Mouse (Mus musculus) neural tube, embryonic 15.5 days (tissue): ENCODE measurements around the gene Shcbp1l. TPM values are rescaled to one million over a fixed set of nuclear protein-coding genes. Genes with fewer than 3 reads are reported as not detected.
"Not testable (repeated sequence)": the region's sequence is repeated elsewhere in the genome, so short reads cannot be mapped to it uniquely, and the experiment has no call there.

ENCODE experiments used
- ATAC-seq: fragments of 200-750 bp; cut with Nextera tagmentation; 2 replicates; pipeline ENCODE4 v1.8.0; 2017; ENCODE audit warnings: mild to moderate bottlenecking, moderate TSS enrichment, moderate library complexity; ENCODE audit not compliant: low FRiP score
- H3K27ac ChIP-seq: fragments of 300-500 bp; sonication (generic); replicated peaks from 2 replicates; pipeline ENCODE4 v1.5.1; 2015; ENCODE audit warnings: mild to moderate bottlenecking, inconsistent platforms
- H3K27me3 ChIP-seq: fragments of 300-500 bp; sonication (generic); replicated peaks from 2 replicates; pipeline ENCODE4 v1.6.1; 2015; ENCODE audit warnings: inconsistent platforms
- H3K36me3 ChIP-seq: fragments of 300-500 bp; sonication (generic); 2 replicates; pipeline ENCODE4 v1.6.1; 2015; ENCODE audit warnings: inconsistent platforms
- H3K4me1 ChIP-seq: fragments of 300-500 bp; sonication (generic); 2 replicates; pipeline ENCODE4 v1.6.1; 2015; ENCODE audit warnings: inconsistent platforms
- H3K4me2 ChIP-seq: fragments of 300-500 bp; sonication (generic); 2 replicates; pipeline ENCODE4 v1.6.1; 2015; ENCODE audit warnings: inconsistent platforms, mild to moderate bottlenecking, moderate library complexity
- H3K4me3 ChIP-seq: fragments of 300-500 bp; sonication (generic); replicated peaks from 2 replicates; pipeline ENCODE4 v1.5.1; 2015; ENCODE audit warnings: mild to moderate bottlenecking, inconsistent platforms
- H3K9ac ChIP-seq: fragments of 300-500 bp; sonication (generic); replicated peaks from 2 replicates; pipeline ENCODE4 v1.6.1; 2015; ENCODE audit warnings: mild to moderate bottlenecking, inconsistent platforms
- H3K9me3 ChIP-seq: fragments of 300-500 bp; sonication (generic); replicated peaks from 2 replicates; pipeline ENCODE4 v1.6.1; 2016; ENCODE audit warnings: inconsistent platforms
- WGBS: fragments of 180-500 bp; shearing (Covaris S2); methylation state at CpG from one replicate; pipeline ENCODE4 v1.1.7; 2015; ENCODE audit warnings: mixed read lengths; 5-methylcytosine and 5-hydroxymethylcytosine counted together
- polyA plus RNA-seq: library from polyadenylated mRNA; unstranded; fragments of >200 nt; fragmentation: Nextera tagmentation; extraction: Ambion mirVana; gene quantifications from 2 replicates; pipeline ENCODE4 v1.2.1, GENCODE M21; 2015

Shcbp1l gene
- 0.43 and 0.75 TPM in 2 replicates for polyA plus RNA-seq

- H3K9ac ChIP-seq = peak within 1 kb of the TSS; percentile 56
- WGBS = 3% methylated on average over 58 of the region's 60 CpGs
- ATAC-seq = peak; percentile 94
- H3K27me3 ChIP-seq = no peaks in the 10 kb centered on the region
- H3K36me3 ChIP-seq = no peaks in the 10 kb centered on the region
- peak within 1 kb of the TSS; percentile 96 for H3K4me2 ChIP-seq
- H3K9me3 ChIP-seq = no peaks in the 10 kb centered on the region
- H3K4me3 ChIP-seq = peak within 1 kb of the TSS; percentile 60
- peaks cover 17% of the 10 kb centered on the region for H3K4me1 ChIP-seq
- H3K27ac ChIP-seq = 0 out of 2 replicates have a peak within 1 kb of the TSS, but pooled peaks have one; percentile 0
Measured at GRCm38 (mm10) chr1:153424770-153425584, at the start of gene Shcbp1l. TSS of gene Shcbp1l (plus strand) at chr1:153425162.

GRCm38 (mm10) chr1:153376446-153376845 is 48.5 kb upstream of the Shcbp1l start:
- ATAC-seq = no peak
- Histone ChIP-seq H3K9me3 (no peaks in the 10 kb centered on the region), H3K4me1 (no peaks in the 10 kb centered on the region), H3K4me3 (no peak overlapping the region), H3K36me3 (no peaks in the 10 kb centered on the region), H3K27me3 (no peaks in the 10 kb centered on the region), H3K27ac (no peak overlapping the region), H3K4me2 (no peak overlapping the region), H3K9ac (no peak overlapping the region)
- WGBS = 26% methylated on average over 6 of the region's 6 CpGs

DNA sequence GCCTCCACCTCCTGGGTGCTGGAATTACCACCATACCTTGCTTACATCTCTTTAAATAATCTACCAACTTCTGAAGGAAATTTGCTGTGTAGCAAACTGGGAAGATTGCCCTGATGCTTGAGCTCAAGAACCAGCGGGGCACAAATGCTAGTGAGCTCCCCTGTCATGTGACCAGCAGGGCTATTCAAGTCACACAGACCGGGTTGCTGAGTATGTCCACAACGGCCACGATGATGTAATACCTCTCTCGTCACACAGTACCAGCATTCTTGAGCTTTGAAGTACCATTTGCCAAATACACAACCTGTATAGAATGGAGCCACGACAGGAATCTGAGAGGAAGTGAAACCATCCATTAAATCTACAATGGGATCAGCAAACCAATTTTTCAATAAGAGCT is 46.4 kb upstream of the Shcbp1l start:
- Histone ChIP-seq H3K4me3 (no peak overlapping the region), H3K27ac (no peak overlapping the region), H3K4me1 (no peaks in the 10 kb centered on the region), H3K9me3 (no peaks in the 10 kb centered on the region), H3K36me3 (no peaks in the 10 kb centered on the region), H3K9ac (no peak overlapping the region), H3K4me2 (no peak overlapping the region), H3K27me3 (no peaks in the 10 kb centered on the region)
- WGBS = 67% methylated on average over 6 of the region's 6 CpGs
- ATAC-seq = no peak

DNA sequence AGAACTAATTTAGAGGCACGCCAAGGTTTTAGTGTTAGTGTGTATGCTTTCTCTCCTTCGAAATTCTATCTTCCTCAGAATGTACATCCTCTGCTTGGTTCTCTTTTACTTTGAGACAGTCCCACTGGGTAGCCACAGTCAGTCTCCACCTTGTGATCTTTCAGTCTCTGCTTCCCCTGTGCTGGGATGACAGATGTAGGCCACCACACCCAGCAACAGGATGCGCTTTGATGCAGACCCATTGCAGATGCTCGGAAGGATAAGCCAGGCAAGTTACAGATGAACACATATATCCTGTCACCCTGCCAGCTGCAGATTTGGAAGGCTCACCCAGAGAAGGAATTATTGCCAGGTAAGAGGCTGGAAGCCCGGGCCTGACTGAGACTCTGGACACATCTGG is 45.1 kb upstream of the Shcbp1l start:
- no peaks in the 10 kb centered on the region for H3K27me3 ChIP-seq
- H3K36me3 ChIP-seq = no peaks in the 10 kb centered on the region
- H3K27ac ChIP-seq = no peak overlapping the region
- no peaks in the 10 kb centered on the region for H3K4me1 ChIP-seq
- no peaks in the 10 kb centered on the region for H3K9me3 ChIP-seq
- no peak overlapping the region for H3K9ac ChIP-seq
- no peak for ATAC-seq
- 87% methylated on average over 5 of the region's 5 CpGs for WGBS
- H3K4me3 ChIP-seq = no peak overlapping the region
- H3K4me2 ChIP-seq = no peak overlapping the region

GRCm38 (mm10) chr1:153380746-153381282 is 44.1 kb upstream of the Shcbp1l start:
- Histone ChIP-seq H3K27ac (no peak overlapping the region), H3K9me3 (no peaks in the 10 kb centered on the region), H3K9ac (no peak overlapping the region), H3K4me2 (no peak overlapping the region), H3K27me3 (no peaks in the 10 kb centered on the region), H3K36me3 (no peaks in the 10 kb centered on the region), H3K4me1 (no peaks in the 10 kb centered on the region), H3K4me3 (no peak overlapping the region)
- WGBS = 92% methylated on average over 9 of the region's 9 CpGs
- ATAC-seq = no peak

- H3K36me3 ChIP-seq = no peaks in the 10 kb centered on the region
- no peak overlapping the region for H3K27ac ChIP-seq
- no peak overlapping the region for H3K4me3 ChIP-seq
- H3K27me3 ChIP-seq = no peaks in the 10 kb centered on the region
- H3K9me3 ChIP-seq = no peaks in the 10 kb centered on the region
- no peak for ATAC-seq
- peaks cover 3% of the 10 kb centered on the region; the same call in 1 of the 2 replicates for H3K4me1 ChIP-seq
- WGBS = 73% methylated on average over 6 of the region's 6 CpGs
- H3K9ac ChIP-seq = no peak overlapping the region
- no peak overlapping the region for H3K4me2 ChIP-seq
Measured at GRCm38 (mm10) chr1:153385081-153385480, 39.9 kb upstream of the Shcbp1l start.

DNA sequence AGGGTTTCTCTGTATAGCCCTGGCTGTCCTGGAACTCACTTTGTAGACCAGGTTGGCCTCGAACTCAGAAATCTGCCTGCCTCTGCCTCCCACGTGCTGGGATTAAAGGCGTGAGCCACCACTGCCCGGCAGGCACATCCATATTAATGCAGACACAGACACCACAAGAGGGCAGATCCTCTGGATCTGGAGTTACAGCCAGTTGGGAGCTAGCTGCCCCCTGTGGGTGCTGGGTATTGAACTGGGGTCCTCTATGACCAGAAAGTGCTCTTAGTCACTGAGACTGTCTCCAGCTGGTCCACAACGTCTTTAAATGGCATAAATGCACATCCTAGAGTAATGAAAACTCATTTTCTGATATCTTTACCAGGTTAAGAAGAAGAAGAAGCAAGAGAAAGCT is 39.3 kb upstream of the Shcbp1l start:
- not testable (repeated sequence) for H3K4me3 ChIP-seq, H3K4me1 ChIP-seq
- WGBS = 91% methylated on average over 5 of the region's 5 CpGs

DNA sequence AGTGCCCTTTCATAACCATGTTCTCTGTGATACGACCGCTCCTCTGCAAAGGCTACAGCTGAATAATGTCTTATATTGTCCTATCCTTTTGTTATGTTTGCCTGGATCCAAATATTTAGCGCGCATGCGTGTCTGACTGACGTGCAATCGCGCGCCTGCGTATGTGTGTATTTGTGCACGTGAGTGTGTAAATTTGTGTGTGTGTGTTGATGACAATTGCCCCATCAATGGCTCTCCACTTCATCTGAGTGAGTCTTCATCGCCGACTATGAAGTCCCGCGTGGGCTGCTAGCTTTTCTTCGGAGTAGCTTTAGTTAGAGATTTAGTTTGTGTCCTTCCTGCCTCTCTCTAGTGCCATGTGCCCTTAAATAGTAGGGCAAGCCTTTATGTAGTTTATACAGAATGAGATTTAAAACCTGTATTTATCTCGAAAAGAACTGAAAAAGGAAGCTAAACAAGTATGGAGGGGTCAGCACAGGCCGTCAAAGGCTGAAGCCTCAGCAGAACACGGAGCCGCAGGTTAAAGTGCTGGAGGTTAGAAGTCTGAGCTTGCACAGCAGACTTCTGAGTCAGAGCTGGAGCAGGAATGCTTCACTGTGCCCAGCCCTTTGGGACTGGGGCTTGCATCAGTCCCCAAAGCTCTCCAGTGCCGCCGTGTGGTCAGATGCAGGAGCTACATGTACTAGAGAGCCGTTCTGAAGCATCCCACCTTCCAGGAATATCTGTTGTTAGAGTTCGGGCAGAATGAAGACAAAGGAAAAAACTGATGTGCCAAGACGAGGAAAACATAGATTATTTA is 38.5 kb upstream of the Shcbp1l start:
- H3K36me3 ChIP-seq = no peaks in the 10 kb centered on the region
- H3K9ac ChIP-seq = no peak overlapping the region
- 54% methylated on average over 25 of the region's 25 CpGs for WGBS
- H3K27me3 ChIP-seq = no peaks in the 10 kb centered on the region
- peak; percentile 80 for ATAC-seq
- 0 out of 2 replicates have a peak overlapping the region, but pooled peaks have one; percentile 15 for H3K4me2 ChIP-seq
- H3K4me1 ChIP-seq = peaks cover 3% of the 10 kb centered on the region; the same call in 1 of the 2 replicates
- H3K9me3 ChIP-seq = no peaks in the 10 kb centered on the region
- H3K27ac ChIP-seq = no peak overlapping the region
- no peak overlapping the region for H3K4me3 ChIP-seq

More for the DNA sequence above, 39.3 kb upstream of the Shcbp1l start:
- H3K4me2 ChIP-seq, H3K9me3 ChIP-seq, H3K9ac ChIP-seq, ATAC-seq, H3K27ac ChIP-seq, H3K27me3 ChIP-seq, H3K36me3 ChIP-seq: not testable (repeated sequence)

- ATAC-seq, H3K4me1 ChIP-seq, H3K4me3 ChIP-seq, H3K36me3 ChIP-seq, H3K4me2 ChIP-seq, H3K27ac ChIP-seq, H3K27me3 ChIP-seq, H3K9ac ChIP-seq, H3K9me3 ChIP-seq: not testable (repeated sequence)
- WGBS = 71% methylated on average over 4 of the region's 4 CpGs
Measured at GRCm38 (mm10) chr1:153395706-153396105, 29.3 kb upstream of the Shcbp1l start.

- Histone ChIP-seq H3K36me3 (no peaks in the 10 kb centered on the region), H3K9ac (no peak overlapping the region), H3K4me1 (no peaks in the 10 kb centered on the region), H3K9me3 (no peaks in the 10 kb centered on the region), H3K27me3 (no peaks in the 10 kb centered on the region), H3K4me3 (no peak overlapping the region), H3K27ac (no peak overlapping the region), H3K4me2 (no peak overlapping the region)
- peak; percentile 77 for ATAC-seq
- under 1% methylated on average over 7 of the region's 7 CpGs for WGBS
Measured at GRCm38 (mm10) chr1:153401765-153402164, 23.2 kb upstream of the Shcbp1l start.

GRCm38 (mm10) chr1:153407641-153408040 is 17.3 kb upstream of the Shcbp1l start:
- not testable (repeated sequence) for H3K27ac ChIP-seq, H3K4me3 ChIP-seq, H3K4me2 ChIP-seq, H3K27me3 ChIP-seq, H3K9me3 ChIP-seq, H3K9ac ChIP-seq, H3K36me3 ChIP-seq, H3K4me1 ChIP-seq, ATAC-seq
- WGBS = 88% methylated on average over 11 of the region's 11 CpGs
